Mouse (Mus musculus) adrenal gland, postnatal 10 days (tissue): Measurements from ENCODE around the gene Zfp638. TPM values are rescaled to one million over a fixed set of nuclear protein-coding genes. Genes with fewer than 3 reads are reported as not detected.
"Not testable (repeated sequence)": the region's sequence is repeated elsewhere in the genome, so short reads cannot be mapped to it uniquely, and the experiment has no call there.

Experiments
- DNase-seq: peaks from one replicate; pipeline ENCODE4 v3.0.0; 2021; ENCODE audit warnings: mixed read lengths
- total RNA-seq, 2 experiments: library from RNA; stranded (reverse); gene quantifications; 2 replicates each; pipeline ENCODE4 v1.2.3; 2021

The Zfp638 gene
- total RNA-seq, 2 experiments from 2014 or later = 69.6 to 82.5 TPM

GRCm38 (mm10) chr6:84010303-84011225 is 143.7 kb downstream of the Zfp638 start:
- DNase-seq = peak; percentile 70

DNA sequence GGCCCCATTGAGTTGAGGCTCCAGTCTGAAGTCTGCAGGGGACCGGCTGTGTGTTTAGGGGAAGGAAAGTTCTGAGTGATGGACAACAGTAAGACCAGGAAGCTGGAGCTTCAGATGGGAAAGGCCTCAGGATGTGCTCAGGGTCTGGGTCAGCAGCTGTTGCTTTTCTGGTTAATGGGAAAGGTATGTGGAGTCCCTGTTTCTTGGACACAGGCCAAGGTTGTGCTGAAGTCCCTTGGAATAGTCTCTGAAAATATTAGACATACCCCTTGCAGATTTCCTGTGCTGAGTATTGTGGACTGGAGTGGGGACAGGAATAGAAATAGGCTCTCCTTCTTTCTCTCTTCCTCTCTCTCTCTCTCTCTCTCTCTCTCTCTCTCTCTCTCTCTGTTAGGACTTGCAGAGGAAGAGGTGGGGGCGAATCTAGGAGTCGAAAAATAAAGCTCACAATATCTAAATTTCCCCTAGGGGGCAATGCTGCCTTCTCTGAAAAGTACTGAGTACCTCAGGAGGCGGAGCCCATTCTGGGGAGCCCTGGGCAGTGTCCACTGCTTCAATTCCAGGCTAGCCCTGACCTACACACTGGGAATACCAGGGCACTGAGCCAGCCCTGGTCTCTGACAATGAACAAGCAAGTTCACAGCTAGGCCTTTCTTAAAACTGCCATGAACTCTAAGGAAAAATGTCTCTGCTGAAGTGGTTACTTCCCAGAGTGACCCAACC is 148.2 kb downstream of the Zfp638 start:
- DNase-seq = peak; percentile 78

- DNase-seq = no peak
These were observed 149.9 kb downstream of the Zfp638 start for GRCm38 (mm10) chr6:84016851-84017250.

GRCm38 (mm10) chr6:84017392-84017791 is 150.5 kb downstream of the Zfp638 start:
- no peak for DNase-seq

DNA sequence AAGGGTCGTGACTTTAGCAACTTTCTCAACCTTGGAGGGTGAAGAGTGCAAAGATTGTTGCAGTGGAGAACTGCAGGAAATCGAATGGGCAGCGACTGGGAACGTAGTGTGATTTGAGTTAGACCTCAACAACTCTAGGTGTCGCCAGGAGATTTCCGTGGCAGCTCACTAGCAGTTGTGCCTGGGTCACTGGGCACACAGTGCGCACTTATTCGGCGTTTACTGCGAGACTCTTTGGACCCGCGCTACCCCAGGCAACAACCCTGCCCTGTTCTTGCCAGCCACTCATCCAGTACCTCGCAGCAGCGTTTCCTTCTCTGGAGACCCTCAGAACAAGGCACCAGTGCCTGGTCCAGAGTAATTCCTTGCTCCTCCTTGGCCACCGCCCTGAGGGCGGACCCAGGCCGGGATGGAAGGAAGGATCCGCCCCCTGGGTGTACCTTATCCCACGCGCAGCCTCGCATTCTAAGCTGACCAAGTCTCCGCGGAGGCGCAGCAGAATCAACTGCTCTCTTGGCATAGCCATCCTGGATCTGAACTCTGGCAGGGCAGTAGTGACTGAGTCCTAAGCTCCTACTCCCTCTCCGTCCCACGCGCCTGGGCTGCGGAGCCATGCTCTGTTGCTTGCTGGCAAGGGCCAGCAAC is 152.1 kb downstream of the Zfp638 start:
- DNase-seq = peak; percentile 80

DNA sequence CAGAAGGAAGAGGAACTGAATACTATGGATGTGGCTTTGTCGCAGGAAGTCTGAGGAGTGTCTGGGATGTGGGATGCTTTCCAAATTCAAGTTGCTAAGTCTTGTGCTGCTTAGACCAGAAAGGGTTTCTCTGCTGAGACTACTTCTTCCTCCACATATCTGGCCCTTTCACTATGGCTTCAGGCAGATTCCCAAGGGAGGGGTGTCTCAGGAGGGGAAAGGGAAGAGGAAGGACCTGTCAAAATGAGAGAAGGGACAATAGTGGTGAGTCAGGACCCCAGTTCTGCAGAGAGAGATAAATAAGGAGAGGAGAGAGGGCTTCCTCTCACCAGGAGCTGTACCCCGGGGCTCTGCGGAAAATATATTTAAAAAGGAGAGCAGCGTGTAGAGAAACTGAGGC is 153.1 kb downstream of the Zfp638 start:
- no peak for DNase-seq

DNA sequence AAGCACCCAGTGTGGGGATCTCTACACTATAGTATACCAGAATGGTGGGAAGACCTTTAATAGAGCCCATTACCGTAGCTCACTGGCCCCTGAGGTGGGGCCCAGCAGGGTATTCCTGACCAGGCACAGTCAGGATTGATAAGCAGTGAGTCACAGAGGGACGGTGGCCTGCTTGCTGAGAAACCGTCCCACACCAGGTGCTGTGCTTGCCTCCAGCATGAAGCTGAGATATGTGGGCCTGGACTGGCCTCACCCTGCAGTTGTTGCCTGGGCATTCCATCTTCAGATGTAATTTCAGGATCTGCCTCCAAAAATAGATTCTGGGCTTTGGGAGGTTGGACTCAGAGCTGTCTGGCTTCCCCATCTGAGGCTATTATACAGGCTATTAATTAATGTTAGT is 155.1 kb downstream of the Zfp638 start:
- DNase-seq = no peak

- no peak for DNase-seq
These were observed 158.7 kb downstream of the Zfp638 start for GRCm38 (mm10) chr6:84025636-84026035.

DNA sequence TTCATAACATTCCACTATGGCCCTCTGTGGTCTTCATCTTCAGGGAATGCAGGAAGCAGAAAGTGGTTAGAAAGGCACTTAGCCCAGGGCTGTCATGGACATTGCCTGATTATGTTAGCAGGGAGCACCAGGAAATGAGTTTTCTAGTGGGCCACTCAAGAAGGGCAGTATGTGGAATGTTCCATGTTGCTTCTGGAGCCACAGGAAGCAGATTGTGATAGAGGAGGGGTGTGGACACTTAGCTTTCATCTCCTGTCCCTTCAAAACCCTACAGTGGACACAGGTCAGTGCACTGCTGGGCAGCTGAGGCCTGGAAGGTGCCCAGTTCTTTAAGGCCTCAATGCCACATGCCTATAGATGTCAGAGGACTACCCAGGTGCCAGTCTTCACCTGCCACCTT is 161.9 kb downstream of the Zfp638 start:
- no peak for DNase-seq

DNA sequence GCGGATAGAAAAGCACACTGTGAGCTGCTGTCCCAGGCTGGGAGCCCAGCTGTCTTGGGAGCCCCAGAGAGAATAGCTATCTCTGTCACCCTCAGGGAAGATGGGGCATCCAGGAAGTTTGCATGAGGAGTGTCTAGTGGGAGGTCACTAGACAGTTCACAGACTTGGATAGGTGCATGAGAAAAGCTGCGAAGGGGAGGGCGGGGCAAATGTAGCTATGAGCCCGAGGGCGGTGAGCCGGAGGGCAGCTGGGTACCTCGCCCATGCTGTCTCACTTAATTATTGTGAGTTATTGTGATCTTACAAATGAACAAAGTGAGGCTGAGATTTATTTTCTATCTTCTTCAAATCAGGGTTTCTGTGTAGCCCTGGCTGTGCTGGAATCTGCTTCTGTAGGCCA is 162.9 kb downstream of the Zfp638 start:
- no peak for DNase-seq

- not testable (repeated sequence) for DNase-seq
These were observed 165.6 kb downstream of the Zfp638 start for GRCm38 (mm10) chr6:84032516-84032915.

Other genes starting within 250 kb of the Zfp638 start
- gene Clec4f, start 210.9 kb upstream of the Zfp638 start, total RNA-seq = 10 to 100 TPM in 1 of 2 experiments, 1 to 10 TPM in 1; 6.5 to 17.5 TPM
- under 1 TPM; 0.39 to 0.45 TPM for gene Cd207, start 189.3 kb upstream of the Zfp638 start, total RNA-seq
- not detected for gene Vax2, start 155.8 kb upstream of the Zfp638 start, total RNA-seq
- gene Atp6v1b1, start 124.1 kb upstream of the Zfp638 start, total RNA-seq = not detected
- gene Ankrd53, start 104.5 kb upstream of the Zfp638 start, total RNA-seq = under 1 TPM in 1 of 2 experiments, not detected in 1; 0.15 TPM
- gene Tex261, start 91.3 kb upstream of the Zfp638 start, total RNA-seq = 10 to 100 TPM; 89.1 to 93.1 TPM
- 10 to 100 TPM; 38.8 to 42.8 TPM for gene Nagk, start 72.1 kb upstream of the Zfp638 start, total RNA-seq
- 10 to 100 TPM; 24.8 to 25.4 TPM for gene Paip2b, start 35.4 kb upstream of the Zfp638 start, total RNA-seq
- 10 to 100 TPM; 35.0 to 51.6 TPM for gene Dysf, start 141.5 kb downstream of the Zfp638 start, total RNA-seq